Comparison of ENCODE assay signal across 8 mouse cellular contexts in the genomic region with DNA sequence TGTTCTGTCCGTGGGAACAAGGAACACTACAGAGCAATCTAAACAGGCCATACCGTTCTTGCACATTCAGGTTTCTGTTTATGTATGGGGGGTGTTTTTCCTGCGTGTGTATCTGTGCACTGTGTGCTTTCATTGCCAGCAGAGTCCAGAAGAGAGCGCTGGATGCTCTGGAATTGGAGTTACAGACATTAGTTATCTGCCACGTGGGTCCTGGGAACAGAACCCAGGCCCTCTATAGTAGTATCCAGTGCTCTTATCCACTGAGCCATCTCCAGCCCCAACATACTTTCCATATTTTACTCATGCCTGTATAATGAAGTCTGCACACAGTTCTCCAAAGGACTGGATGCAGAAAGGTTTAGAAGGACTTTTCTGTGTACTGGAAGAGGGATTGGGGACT. TPM values are rescaled to one million over a fixed set of nuclear protein-coding genes. Genes with fewer than 3 reads are reported as not detected.
DNase-seq lines count a peak whose midpoint lies in the region; ATAC-seq and TF ChIP-seq lines count a peak whose summit lies in the region.

No protein-coding gene starts in this region.

- no peaks in the 10 kb centered on the region for H3K36me3 ChIP-seq in embryonic facial prominence, embryonic 12.5 days
- H3K36me3 ChIP-seq in intestine, embryonic 15.5 days = no peaks in the 10 kb centered on the region
- H3K36me3 ChIP-seq in myocyte (ENCODE audit: control insufficient read depth, insufficient read depth) = no peaks in the 10 kb centered on the region

- intact Hi-C loops in left cerebral cortex, adult 2 months (cut with DNase I) = loop anchor here (2.0 to 5.0 kb wide), 4 partner anchors 17 to 196 kb away; a partner anchor contains a TSS
- intact Hi-C loops in left cerebral cortex, postnatal 25 days (cut with DNase I) = loop anchor here (1.0 to 5.0 kb wide), 3 partner anchors 18 to 104 kb away; a partner anchor contains a TSS

- no peaks in the 10 kb centered on the region; the same call in 1 of the 2 replicates for H3K9me3 ChIP-seq in embryonic facial prominence, embryonic 12.5 days
- H3K9me3 ChIP-seq in intestine, embryonic 15.5 days = no peaks in the 10 kb centered on the region

- no peak for TF ChIP-seq POLR2A in myocyte (IDR thresholded peaks at IDR 0.05; ENCODE audit: insufficient read length, low read depth)

- H3K4me2 ChIP-seq in embryonic facial prominence, embryonic 12.5 days (replicated peaks) = peak overlapping the region; percentile 79
- peak overlapping the region; percentile 62 for H3K4me2 ChIP-seq in intestine, embryonic 15.5 days (replicated peaks)
- H3K4me2 ChIP-seq in myocyte (ENCODE audit: low read depth) = peak overlapping the region; percentile 85

- peak overlapping the region; percentile 70 for H3K9ac ChIP-seq in embryonic facial prominence, embryonic 12.5 days
- H3K9ac ChIP-seq in intestine, embryonic 15.5 days = peak overlapping the region; percentile 49

- DNase-seq in left cerebral cortex, adult 2 months (ENCODE audit: extremely low spot score in 1 of 2, low spot score in 2 of 2) = no peak
- DNase-seq in left cerebral cortex, adult 8-10 months (ENCODE audit: low spot score in 2 of 2) = no peak
- DNase-seq in layer of hippocampus, adult 8-10 months (ENCODE audit: low spot score in 2 of 2) = no peak
- DNase-seq in left cerebral cortex, postnatal 25 days (ENCODE audit: low spot score in 2 of 2) = no peak
- no peak for DNase-seq in gastrocnemius, postnatal 25 days

- no peak for ATAC-seq in embryonic facial prominence, embryonic 12.5 days (ENCODE audit: insufficient number of reproducible peaks, insufficient read depth, low FRiP score, low TSS enrichment)
- ATAC-seq in intestine, embryonic 15.5 days = no peak

- WGBS in embryonic facial prominence, embryonic 12.5 days = 4% methylated on average over 5 of the region's 5 CpGs
- WGBS in intestine, embryonic 15.5 days = 2% methylated on average over 5 of the region's 5 CpGs

- peaks cover 10% of the 10 kb centered on the region for H3K4me1 ChIP-seq in embryonic facial prominence, embryonic 12.5 days
- peaks cover 18% of the 10 kb centered on the region; the same call in 1 of the 2 replicates for H3K4me1 ChIP-seq in intestine, embryonic 15.5 days (replicated peaks)

- peak overlapping the region; percentile 53; the same call in 1 of the 2 replicates for H3K27ac ChIP-seq in left cerebral cortex, adult 2 months
- H3K27ac ChIP-seq in embryonic facial prominence, embryonic 12.5 days = peak overlapping the region; percentile 37; the same call in 1 of the 2 replicates
- H3K27ac ChIP-seq in intestine, embryonic 15.5 days = peak overlapping the region; percentile 13

- H3K79me2 ChIP-seq in myocyte (ENCODE audit: control insufficient read depth, insufficient read depth) = peaks cover 44% of the 10 kb centered on the region

- H3K27me3 ChIP-seq in embryonic facial prominence, embryonic 12.5 days = no peaks in the 10 kb centered on the region
- no peaks in the 10 kb centered on the region for H3K27me3 ChIP-seq in intestine, embryonic 15.5 days (replicated peaks)
- no peaks in the 10 kb centered on the region for H3K27me3 ChIP-seq in myocyte (ENCODE audit: control insufficient read depth, insufficient read depth, insufficient read length)

- no peak for TF ChIP-seq CTCF in left cerebral cortex, adult 2 months (IDR thresholded peaks at IDR 0.05)

- H3ac ChIP-seq in myocyte (ENCODE audit: control insufficient read depth, insufficient read length) = peak overlapping the region; percentile 18

- peak overlapping the region; percentile 64 for H3K4me3 ChIP-seq in left cerebral cortex, adult 2 months
- peak overlapping the region; percentile 81 for H3K4me3 ChIP-seq in embryonic facial prominence, embryonic 12.5 days
- H3K4me3 ChIP-seq in intestine, embryonic 15.5 days (replicated peaks) = peak overlapping the region; percentile 69
- H3K4me3 ChIP-seq in myocyte = peak overlapping the region; percentile 49

TF ChIP-seq in myocyte, 11 proteins besides CTCF, POLR2A, EP300 and RAD21:
- TF ChIP-seq MAX (IDR thresholded peaks at IDR 0.05; ENCODE audit: low read depth) (no peak), MYOG (IDR thresholded peaks at IDR 0.05; ENCODE audit: control insufficient read depth in 1 of 3, insufficient read depth in 1 of 3, insufficient read length in 2 of 3, low read depth in 2 of 3) (no peak), TCF3 (IDR thresholded peaks at IDR 0.05; ENCODE audit: insufficient read length, low read depth) (no peak)

RNA-seq across cellular contexts. Expression of a gene that starts 0.6 kb away (rescaled TPM):
- total RNA-seq in left cerebral cortex, adult 2 months (2021) = 10 to 100 TPM; 68.4 to 72.4 TPM
- total RNA-seq in left cerebral cortex, adult 8-10 months (2022) = 10 to 100 TPM; 72.4 to 78.7 (median 77.5) TPM
- polyA plus RNA-seq in embryonic facial prominence, embryonic 12.5 days (2016; fragmentation: Nextera tagmentation; extraction: Ambion mirVana) = 69.8 and 73.7 TPM in 2 replicates
- polyA plus RNA-seq in intestine, embryonic 15.5 days (2015; fragmentation: Nextera tagmentation; extraction: Ambion mirVana) = 56.4 and 61.6 TPM in 2 replicates
- 16.4 TPM for polyA plus RNA-seq in myocyte (2012; fragmentation: generic; extraction: Trizol)
- total RNA-seq in layer of hippocampus, adult 8-10 months (2022) = 10 to 100 TPM; 62.5 to 72.2 (median 68.0) TPM
- total RNA-seq in left cerebral cortex, postnatal 25 days (2021) = 10 to 100 TPM; 61.1 to 61.6 TPM
- total RNA-seq in gastrocnemius, postnatal 25 days (2021) = 1 to 10 TPM; 9.5 to 9.8 TPM

RNA-seq across cellular contexts. Expression of a gene that starts 18.3 kb away (rescaled TPM):
- 10 to 100 TPM; 49.5 to 61.2 TPM for total RNA-seq in left cerebral cortex, adult 2 months (2021)
- 10 to 100 TPM; 58.6 to 76.0 (median 62.2) TPM for total RNA-seq in left cerebral cortex, adult 8-10 months (2022)
- polyA plus RNA-seq in embryonic facial prominence, embryonic 12.5 days (2016; fragmentation: Nextera tagmentation; extraction: Ambion mirVana) = 819 and 885 TPM in 2 replicates
- polyA plus RNA-seq in intestine, embryonic 15.5 days (2015; fragmentation: Nextera tagmentation; extraction: Ambion mirVana) = 489 and 623 TPM in 2 replicates
- polyA plus RNA-seq in myocyte (2012; fragmentation: generic; extraction: Trizol) = 120 TPM
- total RNA-seq in layer of hippocampus, adult 8-10 months (2022) = 10 to 100 TPM; 57.8 to 81.9 (median 67.6) TPM
- total RNA-seq in left cerebral cortex, postnatal 25 days (2021) = 10 to 100 TPM; 52.5 to 71.7 TPM
- total RNA-seq in gastrocnemius, postnatal 25 days (2021) = 10 to 100 TPM; 30.2 to 38.5 TPM

RNA-seq across cellular contexts. Expression of a gene that starts 46.3 kb away (rescaled TPM):
- total RNA-seq in left cerebral cortex, adult 2 months (2021) = 1 to 10 TPM; 1.4 to 2.1 TPM
- 1 to 10 TPM; 1.5 to 2.0 (median 1.8) TPM for total RNA-seq in left cerebral cortex, adult 8-10 months (2022)
- 1.9 and 2.3 TPM in 2 replicates for polyA plus RNA-seq in embryonic facial prominence, embryonic 12.5 days (2016; fragmentation: Nextera tagmentation; extraction: Ambion mirVana)
- 0.68 and 0.82 TPM in 2 replicates for polyA plus RNA-seq in intestine, embryonic 15.5 days (2015; fragmentation: Nextera tagmentation; extraction: Ambion mirVana)
- polyA plus RNA-seq in myocyte (2012; fragmentation: generic; extraction: Trizol) = 0.18 TPM
- total RNA-seq in layer of hippocampus, adult 8-10 months (2022) = 1 to 10 TPM; 1.8 to 3.0 (median 2.5) TPM
- 1 to 10 TPM; 1.5 to 2.2 TPM for total RNA-seq in left cerebral cortex, postnatal 25 days (2021)
- total RNA-seq in gastrocnemius, postnatal 25 days (2021) = under 1 TPM; 0.35 to 0.43 TPM

RNA-seq across cellular contexts. Expression of a gene that starts 54.4 kb away (rescaled TPM):
- 1 to 10 TPM; 2.3 to 2.8 TPM for total RNA-seq in left cerebral cortex, adult 2 months (2021)
- 1 to 10 TPM; 2.3 to 4.8 (median 2.6) TPM for total RNA-seq in left cerebral cortex, adult 8-10 months (2022)
- polyA plus RNA-seq in embryonic facial prominence, embryonic 12.5 days (2016; fragmentation: Nextera tagmentation; extraction: Ambion mirVana) = 1.7 and 2.7 TPM in 2 replicates
- 28.2 and 29.9 TPM in 2 replicates for polyA plus RNA-seq in intestine, embryonic 15.5 days (2015; fragmentation: Nextera tagmentation; extraction: Ambion mirVana)
- 32.7 TPM for polyA plus RNA-seq in myocyte (2012; fragmentation: generic; extraction: Trizol)
- 1 to 10 TPM; 1.8 to 2.4 (median 2.2) TPM for total RNA-seq in layer of hippocampus, adult 8-10 months (2022)
- total RNA-seq in left cerebral cortex, postnatal 25 days (2021) = under 1 TPM; 0.85 to 0.96 TPM
- 100 to 1,000 TPM; 960 to 980 TPM for total RNA-seq in gastrocnemius, postnatal 25 days (2021)

Comparison
In these comparisons a context has a peak if more than half of its experiments do, and no peak if none do; other contexts are left out.
1. RNA of a gene that starts 0.6 kb away (total RNA-seq): 72.4 to 78.7 TPM in left cerebral cortex, adult 8-10 months, 68.4 to 72.4 TPM in left cerebral cortex, adult 2 months, 62.5 to 72.2 TPM in layer of hippocampus, adult 8-10 months and 61.1 to 61.6 TPM in left cerebral cortex, postnatal 25 days; 9.5 to 9.8 TPM in gastrocnemius, postnatal 25 days; every median in the first group is over 4 times any median in the second.
2. Peak in every context shown above with its lines, with median percentiles within 50 percentile points of each other: H3K27ac ChIP-seq, H3K4me3 ChIP-seq and H3K4me2 ChIP-seq.